Mouse (Mus musculus): ENCODE data around the gene Lin7c. TPM values are rescaled to one million over a fixed set of nuclear protein-coding genes. Genes with fewer than 3 reads are reported as not detected.

The Lin7c gene
- polyA plus RNA-seq, 2 experiments: 7.2 to 17.3 TPM

DNA sequence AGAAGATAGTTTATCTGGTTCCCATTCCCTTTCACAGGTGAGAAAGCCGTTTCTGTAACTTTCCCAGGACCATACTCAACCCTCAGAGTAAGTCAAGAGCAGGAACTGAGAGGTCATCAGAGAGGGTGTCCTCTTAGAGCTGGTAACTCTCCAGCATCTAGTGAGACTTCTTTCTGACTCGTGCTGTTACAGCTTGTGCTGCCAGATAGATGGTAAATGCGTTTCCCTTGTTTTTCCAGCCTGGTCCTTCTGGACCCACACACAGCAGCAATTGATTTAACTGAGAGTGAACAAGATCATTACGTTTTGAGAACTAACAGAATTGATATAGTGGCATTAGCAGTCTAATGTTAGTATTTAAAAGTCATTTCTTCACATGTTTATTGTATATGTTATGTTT lies 43.4 kb downstream of the Lin7c start:
- Histone ChIP-seq H3K27me3 (ENCODE audit: control insufficient read depth, insufficient read depth, low read length) (no peaks in the 10 kb centered on the region), H3K4me3 (ENCODE audit: insufficient read depth in 1 of 2, low read depth in 2 of 2, low read length in 2 of 2) (no peak overlapping the region), H3K9me3 (ENCODE audit: control insufficient read depth, low read length) (no peaks in the 10 kb centered on the region), H3K4me2 (ENCODE audit: low read depth) (no peak overlapping the region), H3K36me3 (replicated peaks; ENCODE audit: control insufficient read depth, insufficient read depth, low read depth) (no peaks in the 10 kb centered on the region), H3K27ac (no peak overlapping the region), H3K4me1 (replicated peaks; ENCODE audit: control insufficient read depth in 2 of 2, insufficient read depth in 2 of 2, low read length in 1 of 2) (peaks cover 3 to 10% of the 10 kb centered on the region in 2 experiments; a peak in 3 of 4 replicates), H3K9ac (replicated peaks) (no peak overlapping the region)
- no peak for DNase-seq (ENCODE audit: low read depth in 3 of 3, low spot score in 3 of 3)
- 51% methylated on average over 4 of the region's 4 CpGs for WGBS (ENCODE audit: insufficient replicate concordance)
- no peak for ATAC-seq (ENCODE audit: insufficient read depth)
- TF ChIP-seq EP300 (IDR thresholded peaks at IDR 0.05; ENCODE audit: low read depth): no peak
- no peak for TF ChIP-seq CTCF (IDR thresholded peaks at IDR 0.05; ENCODE audit: low read depth)

DNA sequence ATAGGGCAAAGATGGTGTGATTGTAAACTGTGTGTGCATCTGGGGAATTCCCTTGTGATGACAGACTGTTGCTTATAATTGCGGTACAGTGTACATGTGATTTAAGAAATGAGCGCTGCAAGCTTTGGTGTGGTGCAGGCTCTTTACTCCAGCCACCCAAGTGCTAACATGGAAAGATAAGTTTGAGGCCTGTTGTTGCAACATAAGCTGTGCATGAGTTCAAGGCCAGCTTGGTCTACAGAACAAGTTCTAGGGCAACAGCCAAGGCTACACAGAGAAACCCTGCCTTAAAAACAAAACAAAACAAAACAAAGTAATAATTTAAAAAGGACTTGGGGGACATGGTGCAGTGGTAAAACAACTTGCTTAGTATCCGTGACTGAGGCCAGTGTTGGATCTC lies 44.5 kb downstream of the Lin7c start:
- H3K4me1 ChIP-seq (replicated peaks; ENCODE audit: control insufficient read depth in 2 of 2, insufficient read depth in 2 of 2, low read length in 1 of 2): peaks cover 0 to 5% of the 10 kb centered on the region in 2 experiments; a peak in 1 of 4 replicates
- 70% methylated on average over 3 of the region's 3 CpGs for WGBS (ENCODE audit: insufficient replicate concordance)
- ATAC-seq (ENCODE audit: insufficient read depth): no peak
- no peaks in the 10 kb centered on the region for H3K36me3 ChIP-seq (replicated peaks; ENCODE audit: control insufficient read depth, insufficient read depth, low read depth)
- no peak overlapping the region for H3K27ac ChIP-seq
- no peak overlapping the region for H3K4me2 ChIP-seq (ENCODE audit: low read depth)
- no peak for TF ChIP-seq EP300 (IDR thresholded peaks at IDR 0.05; ENCODE audit: low read depth)
- TF ChIP-seq CTCF (IDR thresholded peaks at IDR 0.05; ENCODE audit: low read depth): no peak
- H3K9ac ChIP-seq (replicated peaks): no peak overlapping the region
- H3K9me3 ChIP-seq (ENCODE audit: control insufficient read depth, low read length): no peaks in the 10 kb centered on the region
- no peak for DNase-seq (ENCODE audit: low read depth in 3 of 3, low spot score in 3 of 3)
- no peak overlapping the region for H3K4me3 ChIP-seq (ENCODE audit: insufficient read depth in 1 of 2, low read depth in 2 of 2, low read length in 2 of 2)
- H3K27me3 ChIP-seq (ENCODE audit: control insufficient read depth, insufficient read depth, low read length): no peaks in the 10 kb centered on the region

DNA sequence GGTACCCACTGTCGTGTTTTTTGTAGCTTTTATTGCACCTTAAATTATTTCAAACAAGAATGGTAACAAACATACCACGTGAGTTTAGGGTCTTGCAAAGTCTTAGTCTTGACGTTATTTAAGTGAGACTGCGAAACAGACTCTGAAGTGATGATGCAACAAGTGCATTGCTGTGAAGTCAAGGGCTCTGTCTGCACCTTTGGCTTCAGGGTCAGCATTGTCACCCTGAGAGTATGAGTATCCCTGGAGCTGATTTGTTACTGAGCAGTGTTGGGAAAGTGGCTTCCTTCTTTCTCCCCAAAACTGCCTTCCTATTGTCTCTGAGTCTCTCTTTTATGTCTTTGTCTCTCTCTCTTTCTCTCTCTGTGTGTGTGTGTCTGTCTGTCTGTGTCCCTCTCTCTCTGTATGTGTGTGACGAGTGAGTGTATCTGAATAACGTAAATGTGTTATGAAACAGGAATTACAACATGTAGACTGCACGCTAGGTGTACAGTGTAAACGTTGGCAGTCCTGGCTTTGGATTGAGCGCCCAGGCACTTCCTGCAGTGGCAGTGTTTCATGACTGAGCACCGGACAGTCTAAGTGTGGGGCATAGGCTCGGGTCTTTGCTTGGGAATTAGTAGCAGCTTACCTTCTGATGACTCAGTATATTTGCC lies 45.2 kb downstream of the Lin7c start:
- Histone ChIP-seq H3K36me3 (replicated peaks; ENCODE audit: control insufficient read depth, insufficient read depth, low read depth) (no peaks in the 10 kb centered on the region), H3K9ac (replicated peaks) (no peak overlapping the region), H3K4me2 (ENCODE audit: low read depth) (0 out of 2 replicates have a peak overlapping the region, but pooled peaks have one; percentile 3), H3K9me3 (ENCODE audit: control insufficient read depth, low read length) (no peaks in the 10 kb centered on the region), H3K27me3 (ENCODE audit: control insufficient read depth, insufficient read depth, low read length) (no peaks in the 10 kb centered on the region), H3K27ac (peak overlapping the region; percentile 7; the same call in 1 of the 2 replicates), H3K4me3 (ENCODE audit: insufficient read depth in 1 of 2, low read depth in 2 of 2, low read length in 2 of 2) (no peak overlapping the region), H3K4me1 (replicated peaks; ENCODE audit: control insufficient read depth in 2 of 2, insufficient read depth in 2 of 2, low read length in 1 of 2) (peaks cover 0 to 5% of the 10 kb centered on the region in 2 experiments; a peak in 1 of 4 replicates)
- 0 out of 2 replicates have a peak, but pooled peaks have one; percentile 5 for ATAC-seq (ENCODE audit: insufficient read depth)
- no peak for DNase-seq (ENCODE audit: low read depth in 3 of 3, low spot score in 3 of 3)
- 68% methylated on average over 11 of the region's 11 CpGs for WGBS (ENCODE audit: insufficient replicate concordance)
- TF ChIP-seq EP300 (IDR thresholded peaks at IDR 0.05; ENCODE audit: low read depth): no peak
- no peak for TF ChIP-seq CTCF (IDR thresholded peaks at IDR 0.05; ENCODE audit: low read depth)

DNA sequence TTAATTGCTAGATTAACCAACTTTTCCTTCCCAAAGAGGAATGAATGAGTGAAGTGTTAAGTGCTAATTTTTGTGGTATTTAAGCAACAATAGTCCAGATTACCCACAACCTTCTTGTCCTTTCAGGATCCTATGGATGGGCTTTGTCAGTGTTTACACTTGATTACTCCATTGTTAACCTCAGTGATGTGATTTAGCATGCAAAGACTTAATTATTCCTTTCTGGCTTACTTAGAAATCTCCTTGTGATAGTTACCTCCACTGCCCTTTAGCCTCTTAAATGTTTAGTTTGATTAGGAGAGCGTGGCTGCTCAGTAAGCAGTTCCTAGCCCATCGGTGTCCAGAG lies 45.7 kb downstream of the Lin7c start:
- Histone ChIP-seq H3K9ac (replicated peaks) (no peak overlapping the region), H3K36me3 (replicated peaks; ENCODE audit: control insufficient read depth, insufficient read depth, low read depth) (no peaks in the 10 kb centered on the region), H3K9me3 (ENCODE audit: control insufficient read depth, low read length) (no peaks in the 10 kb centered on the region), H3K27me3 (ENCODE audit: control insufficient read depth, insufficient read depth, low read length) (no peaks in the 10 kb centered on the region), H3K27ac (no peak overlapping the region; the same call in 1 of the 2 replicates), H3K4me2 (ENCODE audit: low read depth) (0 out of 2 replicates have a peak overlapping the region, but pooled peaks have one; percentile 3), H3K4me1 (replicated peaks; ENCODE audit: control insufficient read depth in 2 of 2, insufficient read depth in 2 of 2, low read length in 1 of 2) (peaks cover 0 to 5% of the 10 kb centered on the region in 2 experiments; a peak in 1 of 4 replicates), H3K4me3 (ENCODE audit: insufficient read depth in 1 of 2, low read depth in 2 of 2, low read length in 2 of 2) (no peak overlapping the region)
- 62% methylated on average over 2 of the region's 2 CpGs for WGBS (ENCODE audit: insufficient replicate concordance)
- TF ChIP-seq CTCF (IDR thresholded peaks at IDR 0.05; ENCODE audit: low read depth): no peak
- DNase-seq (ENCODE audit: low read depth in 3 of 3, low spot score in 3 of 3): no peak
- ATAC-seq (ENCODE audit: insufficient read depth): no peak

DNA sequence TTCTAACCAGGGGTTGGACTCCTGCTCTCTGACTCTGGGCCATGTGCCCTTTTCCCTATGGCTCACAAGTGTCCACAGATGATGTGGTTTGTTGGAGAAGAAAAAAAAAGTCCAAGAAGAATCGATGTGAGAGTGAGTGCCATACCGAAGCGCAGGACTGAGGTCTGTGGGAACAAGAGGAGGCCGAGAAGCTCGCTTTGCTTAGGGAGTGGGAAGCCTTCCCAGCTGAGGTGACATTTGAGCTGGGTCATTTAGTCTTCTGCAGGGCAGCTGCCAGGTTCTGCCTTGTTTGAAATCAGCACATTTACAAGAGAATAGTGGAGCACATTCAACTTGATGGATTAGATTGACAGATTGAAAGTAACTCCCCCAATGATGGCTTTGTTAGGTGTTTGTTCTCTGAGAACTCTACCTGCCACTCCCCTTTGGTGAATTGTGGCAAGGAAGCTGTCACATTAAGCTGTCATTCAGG lies 51.4 kb downstream of the Lin7c start:
- DNase-seq (ENCODE audit: low read depth in 3 of 3, low spot score in 3 of 3) (no peak), ATAC-seq (ENCODE audit: insufficient read depth) (no peak)
- TF ChIP-seq CTCF (IDR thresholded peaks at IDR 0.05; ENCODE audit: low read depth) (no peak), EP300 (IDR thresholded peaks at IDR 0.05; ENCODE audit: low read depth) (no peak)
- 74% methylated on average over 5 of the region's 5 CpGs for WGBS (ENCODE audit: insufficient replicate concordance)
- peaks cover 0 to 2% of the 10 kb centered on the region in 2 experiments; a peak in 1 of 4 replicates for H3K4me1 ChIP-seq (replicated peaks; ENCODE audit: control insufficient read depth in 2 of 2, insufficient read depth in 2 of 2, low read length in 1 of 2)
- H3K27me3 ChIP-seq (ENCODE audit: control insufficient read depth, insufficient read depth, low read length): no peaks in the 10 kb centered on the region
- H3K36me3 ChIP-seq (replicated peaks; ENCODE audit: control insufficient read depth, insufficient read depth, low read depth): no peaks in the 10 kb centered on the region
- H3K4me3 ChIP-seq (ENCODE audit: insufficient read depth in 1 of 2, low read depth in 2 of 2, low read length in 2 of 2): no peak overlapping the region
- no peak overlapping the region for H3K9ac ChIP-seq (replicated peaks)
- no peak overlapping the region for H3K4me2 ChIP-seq (ENCODE audit: low read depth)
- no peaks in the 10 kb centered on the region for H3K9me3 ChIP-seq (ENCODE audit: control insufficient read depth, low read length)
- H3K27ac ChIP-seq: no peak overlapping the region
